ENCODE assay signal across 14 mouse cellular contexts in genomic region chr3:40070137-40070667, GRCm38 (mm10).
A peak's percentile ranks its signal among the peaks of the same experiment; 100 is the strongest.
DNase-seq lines count a peak whose midpoint lies in the region; ATAC-seq and TF ChIP-seq lines count a peak whose summit lies in the region.
"Had no signal": no experiment of that assay in that cellular context is flagged by ENCODE, and none has a peak within 500 bp of the region (broad histone marks: within the 10 kb centered on the region; RNA-seq: fewer than 3 reads in every experiment).

No protein-coding gene starts in this region.

- 33% methylated on average over 8 of the region's 8 CpGs for WGBS in embryonic facial prominence, embryonic 10.5 days
- 27% methylated on average over 8 of the region's 8 CpGs for WGBS in hindbrain, embryonic 11.5 days
- 10% methylated on average over 8 of the region's 8 CpGs for WGBS in midbrain, embryonic 16.5 days
- WGBS in kidney, embryonic 15.5 days: 62% methylated on average over 8 of the region's 8 CpGs

- no peaks in the 10 kb centered on the region for H3K27me3 ChIP-seq in embryonic facial prominence, embryonic 10.5 days (replicated peaks; ENCODE audit: low read depth, poor library complexity, severe bottlenecking)
- no peaks in the 10 kb centered on the region for H3K27me3 ChIP-seq in hindbrain, embryonic 11.5 days (ENCODE audit: control insufficient read depth, insufficient read depth, low read length)
- no peaks in the 10 kb centered on the region for H3K27me3 ChIP-seq in midbrain, embryonic 16.5 days (ENCODE audit: control insufficient read depth, insufficient read depth, low read depth, low read length)
- no peaks in the 10 kb centered on the region for H3K27me3 ChIP-seq in kidney, embryonic 15.5 days
- H3K27me3 ChIP-seq: embryonic facial prominence, embryonic 12.5 days had no signal

- H3K4me3 ChIP-seq in embryonic facial prominence, embryonic 10.5 days: no peak overlapping the region
- H3K4me3 ChIP-seq in hindbrain, embryonic 11.5 days (ENCODE audit: low read depth, low read length): no peak overlapping the region
- H3K4me3 ChIP-seq in midbrain, embryonic 16.5 days (ENCODE audit: low read depth, low read length): no peak overlapping the region
- H3K4me3 ChIP-seq in kidney, embryonic 15.5 days (replicated peaks): no peak overlapping the region
- H3K4me3 ChIP-seq in gastrocnemius, adult 2 months: no peak overlapping the region
- H3K4me3 ChIP-seq: embryonic facial prominence, embryonic 12.5 days had no signal

- no peak overlapping the region for H3K4me2 ChIP-seq in hindbrain, embryonic 11.5 days (replicated peaks; ENCODE audit: low read depth, low read length)
- no peak overlapping the region for H3K4me2 ChIP-seq in midbrain, embryonic 16.5 days (ENCODE audit: low read length)
- H3K4me2 ChIP-seq in kidney, embryonic 15.5 days: no peak overlapping the region
- H3K4me2 ChIP-seq: embryonic facial prominence, embryonic 12.5 days had no signal

- no peak for TF ChIP-seq CTCF in gastrocnemius, adult 2 months (IDR thresholded peaks at IDR 0.05)

- H3K27ac ChIP-seq in embryonic facial prominence, embryonic 10.5 days (replicated peaks): no peak overlapping the region
- H3K27ac ChIP-seq in hindbrain, embryonic 11.5 days (ENCODE audit: low read depth, low read length): peak overlapping the region; percentile 47; the same call in 1 of the 2 replicates
- no peak overlapping the region for H3K27ac ChIP-seq in midbrain, embryonic 16.5 days (ENCODE audit: low read length)
- H3K27ac ChIP-seq in kidney, embryonic 15.5 days: no peak overlapping the region
- no peak overlapping the region for H3K27ac ChIP-seq in gastrocnemius, adult 2 months
- H3K27ac ChIP-seq: embryonic facial prominence, embryonic 12.5 days; liver, embryonic 14.5 days had no signal

- intact Hi-C loops in gastrocnemius, adult 2 months (cut with DNase I): no loop called here

- 0 out of 2 replicates have a peak, but pooled peaks cover 5% of the 10 kb centered on the region for H3K4me1 ChIP-seq in embryonic facial prominence, embryonic 10.5 days
- H3K4me1 ChIP-seq in hindbrain, embryonic 11.5 days (replicated peaks; ENCODE audit: control insufficient read depth, insufficient read depth, low read length): no peaks in the 10 kb centered on the region
- H3K4me1 ChIP-seq in midbrain, embryonic 16.5 days (ENCODE audit: control insufficient read depth, insufficient read depth, low read length): no peaks in the 10 kb centered on the region
- no peaks in the 10 kb centered on the region for H3K4me1 ChIP-seq in kidney, embryonic 15.5 days

- H3K9ac ChIP-seq in hindbrain, embryonic 11.5 days (ENCODE audit: low read depth, low read length): no peak overlapping the region
- H3K9ac ChIP-seq in midbrain, embryonic 16.5 days (ENCODE audit: low read depth, low read length): no peak overlapping the region
- H3K9ac ChIP-seq in kidney, embryonic 15.5 days: no peak overlapping the region
- H3K9ac ChIP-seq: embryonic facial prominence, embryonic 12.5 days; liver, embryonic 14.5 days had no signal

- ATAC-seq in hindbrain, embryonic 11.5 days (ENCODE audit: low FRiP score): peak; percentile 95
- peak; percentile 80 for ATAC-seq in midbrain, embryonic 16.5 days
- no peak for ATAC-seq in kidney, embryonic 15.5 days (replicated peaks; ENCODE audit: low FRiP score)

- H3K9me3 ChIP-seq in embryonic facial prominence, embryonic 10.5 days: no peaks in the 10 kb centered on the region
- H3K9me3 ChIP-seq in hindbrain, embryonic 11.5 days (ENCODE audit: control insufficient read depth, low read length): no peaks in the 10 kb centered on the region
- H3K9me3 ChIP-seq in midbrain, embryonic 16.5 days (replicated peaks; ENCODE audit: control insufficient read depth, low read length, poor library complexity, severe bottlenecking): no peaks in the 10 kb centered on the region
- no peaks in the 10 kb centered on the region for H3K9me3 ChIP-seq in kidney, embryonic 15.5 days (replicated peaks)
- H3K9me3 ChIP-seq: embryonic facial prominence, embryonic 12.5 days had no signal

- peak; percentile 94 for DNase-seq in Muller cell, postnatal 12 days (ENCODE audit: inconsistent ontology term)
- DNase-seq in embryonic facial prominence, embryonic 10.5 days (ENCODE audit: low spot score): peak; percentile 20
- DNase-seq in hindbrain, embryonic 11.5 days (ENCODE audit: low spot score): peak; percentile 63
- no peak for DNase-seq in gastrocnemius, adult 2 months
- DNase-seq in cerebellum, adult 9-10 months: no peak
- DNase-seq in thymus, postnatal 4 days: no peak
- DNase-seq: gastrocnemius, postnatal 10 days; heart, postnatal 36 days; kidney, postnatal 25 days; thymus, postnatal 36 days had no signal

- H3K36me3 ChIP-seq in embryonic facial prominence, embryonic 10.5 days (replicated peaks): no peaks in the 10 kb centered on the region
- H3K36me3 ChIP-seq in hindbrain, embryonic 11.5 days (ENCODE audit: control insufficient read depth, insufficient read depth, low read length): no peaks in the 10 kb centered on the region
- no peaks in the 10 kb centered on the region for H3K36me3 ChIP-seq in midbrain, embryonic 16.5 days (ENCODE audit: control insufficient read depth, insufficient read depth, low read length)
- H3K36me3 ChIP-seq in kidney, embryonic 15.5 days: no peaks in the 10 kb centered on the region
- H3K36me3 ChIP-seq: embryonic facial prominence, embryonic 12.5 days had no signal

Comparison
In these comparisons a context has a peak if more than half of its experiments do, and no peak if none do; other contexts are left out.
1. DNase-seq: peak in Muller cell, postnatal 12 days (single experiment), embryonic facial prominence, embryonic 10.5 days (single experiment) and hindbrain, embryonic 11.5 days (single experiment); none in gastrocnemius, adult 2 months (single experiment), cerebellum, adult 9-10 months (single experiment) and thymus, postnatal 4 days (single experiment).